Mouse (Mus musculus) left cerebral cortex, postnatal 36 days (tissue): ENCODE data around the gene Galnt17. TPM values are rescaled to one million over a fixed set of nuclear protein-coding genes. Genes with fewer than 3 reads are reported as not detected.
A peak's percentile ranks its signal among the peaks of the same experiment; 100 is the strongest.

Source experiments
- DNase-seq, 2 experiments: peaks; one replicate each; pipeline ENCODE4 v3.0.0; 2021 to 2022; ENCODE audit warnings: low spot score in 2 of 2, mixed read lengths in 1 of 2
- intact Hi-C: fragments of 180-260 bp; cut with DNase I; formaldehyde crosslinking; loops from one replicate; pipeline ENCODE4 v1.15.1; 2025
- total RNA-seq, 2 experiments: library from RNA; stranded (reverse); gene quantifications; 2 replicates each; pipeline ENCODE4 v1.2.3; 2021

Galnt17 gene
- total RNA-seq, 2 experiments from 2014 or later = 35.9 to 38.5 TPM

- intact Hi-C loops = loop anchor here (10.0 kb wide), 2 partner anchors 136 to 304 kb away; partner anchors contain the start of gene Galnt17
- no peak for DNase-seq
These were observed 307.7 kb downstream of the Galnt17 start for GRCm38 (mm10) chr5:131000572-131000971.

- no peak for DNase-seq
- intact Hi-C loops = no loop called here
These were observed 329.0 kb downstream of the Galnt17 start for GRCm38 (mm10) chr5:130979321-130979720.

- intact Hi-C loops = no loop called here
These were observed 329.4 kb downstream of the Galnt17 start for GRCm38 (mm10) chr5:130978871-130979270.

GRCm38 (mm10) chr5:130977999-130978398 is 330.3 kb downstream of the Galnt17 start:
- DNase-seq = no peak
- intact Hi-C loops = no loop called here

More at GRCm38 (mm10) chr5:130978871-130979270, 329.4 kb downstream of the Galnt17 start:
- no peak for DNase-seq

- DNase-seq = no peak
- intact Hi-C loops = loop anchor here (5.0 kb wide), 1 partner anchor 475 kb away; no protein-coding TSS in a partner anchor
These were observed 355.9 kb downstream of the Galnt17 start for GRCm38 (mm10) chr5:130952361-130952760.

- intact Hi-C loops = loop anchor here (5.0 kb wide), 1 partner anchor 476 kb away; no protein-coding TSS in a partner anchor
These were observed 357.4 kb downstream of the Galnt17 start for GRCm38 (mm10) chr5:130950894-130951400.

GRCm38 (mm10) chr5:130950421-130950820 is 357.9 kb downstream of the Galnt17 start:
- no peak for DNase-seq
- intact Hi-C loops = loop anchor here (5.0 kb wide), 1 partner anchor 477 kb away; no protein-coding TSS in a partner anchor

More at GRCm38 (mm10) chr5:130950894-130951400, 357.4 kb downstream of the Galnt17 start:
- no peak for DNase-seq

GRCm38 (mm10) chr5:130949710-130950109 is 358.6 kb downstream of the Galnt17 start:
- no peak for DNase-seq
- intact Hi-C loops = loop anchor here (5.0 kb wide), 1 partner anchor 478 kb away; no protein-coding TSS in a partner anchor

GRCm38 (mm10) chr5:130938911-130939608 is 369.2 kb downstream of the Galnt17 start:
- DNase-seq = peak; percentile 24 to 26
- intact Hi-C loops = loop anchor here (2.0 kb wide), 1 partner anchor 32 kb away; no protein-coding TSS in a partner anchor

GRCm38 (mm10) chr5:130938274-130938741 is 370.0 kb downstream of the Galnt17 start:
- DNase-seq = peak; percentile 22 to 29

GRCm38 (mm10) chr5:130930999-130931398 is 377.3 kb downstream of the Galnt17 start:
- no peak for DNase-seq

More at GRCm38 (mm10) chr5:130938274-130938741, 370.0 kb downstream of the Galnt17 start:
- intact Hi-C loops = loop anchor here (2.0 kb wide), 1 partner anchor 32 kb away; no protein-coding TSS in a partner anchor

GRCm38 (mm10) chr5:130927794-130928149 is 380.5 kb downstream of the Galnt17 start:
- no peak for DNase-seq

More at GRCm38 (mm10) chr5:130930999-130931398, 377.3 kb downstream of the Galnt17 start:
- intact Hi-C loops = no loop called here

GRCm38 (mm10) chr5:130927138-130927793 is 381.0 kb downstream of the Galnt17 start:
- intact Hi-C loops = no loop called here
- no peak for DNase-seq

More at GRCm38 (mm10) chr5:130927794-130928149, 380.5 kb downstream of the Galnt17 start:
- intact Hi-C loops = no loop called here

GRCm38 (mm10) chr5:130925681-130926080 is 382.6 kb downstream of the Galnt17 start:
- intact Hi-C loops = no loop called here
- no peak for DNase-seq

- intact Hi-C loops = no loop called here
- no peak for DNase-seq
These were observed 384.0 kb downstream of the Galnt17 start for GRCm38 (mm10) chr5:130924245-130924827.

GRCm38 (mm10) chr5:130919969-130920368 is 388.3 kb downstream of the Galnt17 start:
- no peak for DNase-seq
- intact Hi-C loops = no loop called here

- DNase-seq = no peak
- intact Hi-C loops = no loop called here
These were observed 393.7 kb downstream of the Galnt17 start for GRCm38 (mm10) chr5:130914606-130915005.

- DNase-seq = no peak
These were observed 396.7 kb downstream of the Galnt17 start for GRCm38 (mm10) chr5:130911551-130911950.

GRCm38 (mm10) chr5:130901736-130902135 is 406.6 kb downstream of the Galnt17 start:
- intact Hi-C loops = no loop called here
- no peak for DNase-seq

More at GRCm38 (mm10) chr5:130911551-130911950, 396.7 kb downstream of the Galnt17 start:
- intact Hi-C loops = no loop called here

- no peak for DNase-seq
- intact Hi-C loops = no loop called here
These were observed 412.3 kb downstream of the Galnt17 start for GRCm38 (mm10) chr5:130895991-130896390.
